Mouse (Mus musculus) MEL-GATA-1-ER (cell line): ENCODE results near the gene 4632433K11Rik.
"Not testable (repeated sequence)": the region's sequence is repeated elsewhere in the genome, so short reads cannot be mapped to it uniquely, and the experiment has no call there.

Source experiments
- DNase-seq: peaks from one replicate; pipeline ENCODE4 v3.0.0-alpha.2; 2012; ENCODE audit warnings: low read depth; ENCODE audit errors: extremely low read depth

4632433K11Rik gene

DNA sequence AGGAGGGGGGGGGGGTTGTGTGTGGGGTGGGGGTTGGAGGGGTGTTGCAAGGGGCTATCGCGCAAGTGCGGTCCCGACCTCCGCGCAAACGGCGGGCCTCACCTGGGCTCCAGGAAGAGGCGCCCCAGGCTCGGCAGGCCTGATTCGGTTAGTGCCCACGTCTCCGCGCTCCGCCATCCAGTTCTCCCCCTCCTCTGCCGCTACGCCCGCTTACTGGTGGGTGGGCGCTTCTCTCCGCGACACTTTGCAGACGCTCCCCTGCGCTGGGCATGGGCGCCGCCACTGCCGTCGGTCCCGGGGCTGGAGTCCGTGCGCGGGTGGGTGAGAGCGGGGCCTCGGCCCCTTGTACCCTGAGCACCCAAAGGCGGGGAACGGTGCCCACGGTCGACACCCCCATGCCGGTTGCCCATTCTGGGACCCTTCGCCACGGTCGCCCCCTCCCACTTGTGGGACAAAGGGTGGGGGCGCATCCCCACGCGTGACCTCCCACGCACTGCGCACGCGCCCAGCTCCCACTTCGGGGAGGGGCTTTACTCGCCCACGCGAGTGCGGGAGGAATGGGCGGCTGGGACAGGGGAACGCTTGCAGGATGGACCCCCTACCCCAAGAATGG lies 22.8 kb downstream of the 4632433K11Rik start:
- no peak for DNase-seq

DNA sequence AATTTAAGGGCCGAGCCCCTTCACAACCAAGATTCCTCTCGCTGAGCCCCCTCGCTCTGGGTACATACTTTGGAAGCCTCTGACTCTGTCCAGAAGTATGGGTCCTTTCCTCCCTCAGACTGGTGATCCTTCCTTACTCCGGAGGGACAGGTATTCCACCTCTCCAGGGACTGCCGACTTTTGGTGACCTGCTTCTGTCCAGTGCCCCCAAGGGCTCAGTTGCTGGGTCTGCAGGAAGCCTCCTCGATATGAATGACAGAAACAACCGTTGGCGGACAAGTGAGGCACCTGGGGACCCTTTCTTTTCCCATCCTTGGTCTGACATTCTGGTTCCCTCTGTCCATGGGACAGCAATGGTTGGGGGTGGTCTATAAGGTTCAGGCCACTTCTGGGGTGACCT lies 23.5 kb downstream of the 4632433K11Rik start:
- DNase-seq = no peak

DNA sequence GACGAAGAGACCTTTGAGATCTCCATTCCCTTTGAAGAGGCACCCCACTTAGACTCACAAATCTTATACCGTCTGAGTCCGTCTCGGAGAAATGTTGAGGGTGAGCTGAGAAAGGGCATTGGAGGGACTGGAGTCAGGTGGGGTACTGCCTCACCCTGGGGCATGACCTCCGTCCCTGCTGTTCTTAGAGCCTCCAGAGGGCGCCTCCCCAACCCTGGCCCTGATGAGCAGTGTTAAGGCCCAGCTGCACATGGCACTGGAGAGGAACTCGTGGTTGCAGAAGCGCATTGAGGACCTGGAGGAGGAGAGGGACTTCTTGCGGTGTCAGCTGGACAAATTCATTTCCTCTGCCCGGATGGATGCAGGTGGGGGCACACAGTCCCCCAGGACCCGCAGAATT lies 23.9 kb downstream of the 4632433K11Rik start:
- no peak for DNase-seq

DNA sequence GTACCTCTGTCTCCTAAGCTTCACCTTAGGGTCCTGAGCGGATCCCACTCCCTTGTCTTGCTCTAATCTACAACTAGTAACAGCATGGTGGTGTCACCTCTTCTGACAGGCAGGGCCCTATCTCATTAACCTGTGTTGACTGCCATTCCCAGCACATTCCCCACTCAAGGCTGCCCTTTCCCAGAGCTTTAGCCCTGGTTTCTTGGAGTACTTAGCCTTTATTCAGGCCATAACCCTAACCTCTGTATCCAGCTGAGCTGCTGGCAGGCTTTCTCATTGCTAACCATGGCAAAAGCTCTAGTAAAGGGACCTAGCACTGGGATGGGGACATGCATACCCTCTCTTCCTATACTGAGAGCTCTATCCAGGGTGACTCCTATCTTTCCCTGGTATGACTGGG lies 24.7 kb downstream of the 4632433K11Rik start:
- DNase-seq = no peak

GRCm38 (mm10) chr7:5059421-5059820 lies 25.5 kb downstream of the 4632433K11Rik start:
- no peak for DNase-seq

GRCm38 (mm10) chr7:5060239-5060731 lies 26.4 kb downstream of the 4632433K11Rik start:
- DNase-seq = no peak

DNA sequence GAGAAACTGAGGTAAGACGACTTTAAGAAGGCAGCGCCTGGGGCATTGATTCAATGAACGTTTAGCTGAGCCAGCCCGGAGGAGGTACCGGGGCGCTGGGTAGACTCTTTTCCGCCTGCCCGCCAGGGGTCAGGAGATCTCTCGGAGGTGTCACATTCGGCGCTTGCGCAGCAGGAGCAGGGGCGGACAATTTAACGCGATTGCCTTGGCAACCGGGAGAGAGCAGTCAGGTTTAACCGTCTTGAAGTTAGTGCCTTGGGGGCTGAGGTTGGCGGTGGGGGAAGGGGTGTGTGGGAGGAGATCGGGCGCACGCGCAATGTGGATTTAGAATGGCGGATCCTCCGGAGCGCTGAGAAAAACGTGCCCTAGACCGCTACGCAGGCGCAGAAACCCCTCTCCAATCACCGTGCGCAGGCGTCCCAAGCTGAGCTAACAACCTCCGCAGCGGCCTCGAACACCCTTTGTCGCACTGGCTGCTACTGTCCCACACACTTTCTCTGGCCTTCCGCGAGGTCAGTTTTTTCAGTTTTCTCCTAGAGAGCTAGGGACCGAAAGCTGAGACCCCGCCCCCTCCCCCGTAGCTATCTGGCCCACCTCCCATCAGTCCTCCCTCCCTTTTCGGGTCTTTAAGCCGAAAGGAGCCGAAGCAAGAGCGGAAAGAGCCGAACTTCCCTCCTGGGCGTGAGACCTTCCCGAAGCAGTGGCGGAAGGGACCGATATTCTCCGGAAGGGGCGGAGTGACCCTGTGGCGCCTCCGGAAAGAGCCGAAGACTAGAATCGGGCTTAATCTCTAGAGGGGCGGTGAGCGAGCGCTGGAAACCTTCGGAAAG lies 27.2 kb downstream of the 4632433K11Rik start:
- DNase-seq = peak; percentile 91

- DNase-seq = no peak
These were observed 27.9 kb downstream of the 4632433K11Rik start, which contains the start of gene U2af2 for GRCm38 (mm10) chr7:5061774-5062359. U2af2 (plus strand) TSS chr7:5062143.

DNA sequence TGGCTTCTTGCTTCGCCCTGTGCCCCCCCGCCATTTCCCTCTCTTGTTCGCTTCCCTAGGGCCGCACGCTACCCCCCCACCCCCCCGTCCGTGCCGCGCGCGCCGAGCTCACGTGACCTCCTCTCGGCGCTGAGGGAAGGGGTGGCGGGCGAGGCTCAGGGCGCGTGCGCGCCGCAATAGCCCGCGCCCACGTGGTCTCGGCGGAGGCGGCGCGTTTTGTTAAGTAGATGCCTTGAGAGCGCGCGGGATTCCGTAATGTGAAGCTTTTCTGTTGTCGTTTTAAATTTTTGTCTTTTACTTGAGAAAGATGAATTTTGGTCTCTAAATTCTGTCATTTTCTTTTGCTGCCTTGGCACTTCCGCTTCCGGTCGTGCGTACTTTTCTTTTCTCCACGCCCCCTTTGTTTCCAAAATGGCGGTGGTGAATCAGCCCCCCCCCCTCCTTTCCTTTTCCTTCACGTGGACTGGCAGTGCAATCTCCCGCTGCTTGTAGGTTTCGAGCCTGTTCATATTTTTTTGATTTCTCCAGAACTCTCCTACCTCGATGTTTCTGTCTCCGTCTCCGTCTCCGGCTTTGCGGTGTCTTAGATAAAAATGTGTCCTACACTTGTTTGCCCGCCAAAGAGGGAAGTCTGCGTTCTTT lies 28.6 kb downstream of the 4632433K11Rik start:
- DNase-seq = peak; percentile 76

DNA sequence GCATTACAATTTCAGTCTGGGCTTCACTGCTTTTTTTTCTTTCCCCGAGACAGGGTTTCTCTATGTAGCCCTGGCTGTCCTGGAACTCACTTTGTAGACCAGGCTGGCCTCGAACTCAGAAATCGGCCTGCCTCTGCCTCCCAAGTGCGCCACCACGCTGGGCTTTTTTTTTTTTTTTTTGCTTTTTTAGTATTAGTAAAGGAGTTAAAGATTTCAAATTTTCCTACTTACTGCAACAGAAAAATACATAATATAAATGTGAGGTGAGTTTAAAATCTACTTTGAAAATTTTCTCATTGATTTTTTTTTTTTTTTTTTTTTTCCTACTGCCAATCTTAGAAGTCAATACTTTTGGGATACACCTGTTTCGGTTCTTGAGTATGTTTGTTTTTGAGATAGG lies 31.0 kb downstream of the 4632433K11Rik start:
- no peak for DNase-seq

GRCm38 (mm10) chr7:5073586-5073985 lies 39.7 kb downstream of the 4632433K11Rik start:
- DNase-seq = no peak

DNA sequence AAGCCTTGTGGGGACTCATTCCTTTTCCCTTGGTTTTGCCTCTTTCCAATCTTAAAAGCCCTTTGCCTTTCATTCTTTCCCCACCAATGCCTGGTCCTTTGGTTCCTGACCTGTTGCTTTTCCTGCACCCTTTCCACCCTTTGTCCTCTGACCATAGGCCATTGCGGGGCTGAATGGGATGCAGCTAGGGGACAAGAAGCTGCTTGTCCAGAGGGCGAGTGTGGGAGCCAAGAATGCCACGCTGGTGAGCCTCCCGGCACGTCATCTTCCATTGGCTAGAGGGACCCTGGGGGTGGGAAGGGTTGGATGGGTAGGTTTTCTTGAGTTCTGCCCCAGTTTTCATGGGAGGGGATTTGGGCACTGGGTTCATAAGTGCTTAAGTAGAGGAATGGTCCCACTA lies 41.1 kb downstream of the 4632433K11Rik start:
- DNase-seq = no peak

- DNase-seq = no peak
These were observed 43.0 kb downstream of the 4632433K11Rik start for GRCm38 (mm10) chr7:5076931-5077330.

DNA sequence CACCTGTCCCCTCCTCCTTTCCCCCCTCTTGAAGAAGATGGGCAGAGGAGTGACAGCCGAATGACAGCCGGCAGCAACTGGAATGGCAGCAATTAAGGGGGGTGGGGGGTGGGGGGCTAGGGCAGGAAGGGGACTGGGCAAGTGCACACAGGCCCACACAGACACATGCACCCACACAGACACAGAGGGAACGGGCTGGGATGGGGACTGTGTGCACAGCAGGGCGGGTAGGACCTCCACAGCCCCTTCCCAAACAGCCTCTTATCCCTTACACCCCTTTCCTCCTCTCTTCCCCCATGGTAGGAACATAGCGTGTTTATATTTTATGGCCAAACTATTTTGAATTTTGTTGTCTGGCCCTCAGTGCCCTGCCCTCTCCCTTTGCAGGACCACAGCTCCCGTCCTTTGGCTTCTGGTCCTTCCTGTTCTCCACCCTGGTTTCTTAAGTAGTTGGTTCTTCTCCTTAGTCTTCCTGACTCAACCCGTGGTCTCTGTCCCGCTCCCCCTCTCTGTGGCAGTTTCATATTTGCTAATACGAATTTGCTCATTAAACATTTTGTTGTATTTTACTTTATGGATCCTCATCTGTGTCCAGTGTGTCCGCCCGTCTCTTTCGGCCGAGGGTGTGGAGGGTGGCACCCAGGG lies 45.6 kb downstream of the 4632433K11Rik start:
- not testable (repeated sequence) for DNase-seq

DNA sequence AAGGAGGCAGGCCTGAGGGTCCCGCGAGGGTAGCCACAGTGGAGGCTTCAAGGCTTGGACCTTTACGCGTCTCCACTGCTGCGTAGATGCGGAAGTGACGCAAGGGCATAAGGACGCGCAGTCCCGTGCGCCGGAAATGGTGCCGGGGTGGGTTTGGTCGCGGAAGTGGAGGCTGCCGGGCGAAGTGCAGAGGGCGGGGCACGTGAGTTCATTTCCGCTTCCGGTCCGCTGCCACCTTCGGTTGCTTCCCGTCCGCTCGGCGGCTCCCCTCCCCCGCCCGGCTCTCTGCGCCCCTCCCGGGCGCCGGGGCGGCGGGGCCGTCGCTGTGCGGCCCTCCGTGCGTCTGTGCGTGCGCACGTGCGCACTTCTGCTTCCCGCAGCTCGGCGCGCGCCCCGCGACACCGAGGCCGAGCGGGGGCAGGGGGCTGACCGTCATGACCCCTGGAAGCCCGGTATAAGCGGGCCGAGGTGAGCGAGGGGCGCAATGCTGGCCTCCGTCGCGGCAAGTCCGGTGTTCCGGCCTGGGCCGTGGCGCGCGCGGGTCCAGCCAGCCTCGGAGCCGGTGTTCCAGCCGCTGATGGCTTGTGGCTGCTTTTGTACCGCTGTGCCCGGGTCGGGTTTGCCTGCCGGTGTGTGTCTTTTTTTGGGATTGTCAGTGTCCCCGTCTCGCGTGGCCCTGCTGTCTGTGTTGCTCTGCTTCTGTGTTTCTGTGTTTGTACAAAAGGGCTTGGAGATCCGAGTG lies 46.3 kb downstream of the 4632433K11Rik start, which contains the start of gene Epn1:
Gene Epn1 (plus strand): TSS at position 226 of the 742 bp plus-strand sequence.
- peak; percentile 81 for DNase-seq

GRCm38 (mm10) chr7:5080815-5081214 lies 46.9 kb downstream of the 4632433K11Rik start:
- DNase-seq = no peak

DNA sequence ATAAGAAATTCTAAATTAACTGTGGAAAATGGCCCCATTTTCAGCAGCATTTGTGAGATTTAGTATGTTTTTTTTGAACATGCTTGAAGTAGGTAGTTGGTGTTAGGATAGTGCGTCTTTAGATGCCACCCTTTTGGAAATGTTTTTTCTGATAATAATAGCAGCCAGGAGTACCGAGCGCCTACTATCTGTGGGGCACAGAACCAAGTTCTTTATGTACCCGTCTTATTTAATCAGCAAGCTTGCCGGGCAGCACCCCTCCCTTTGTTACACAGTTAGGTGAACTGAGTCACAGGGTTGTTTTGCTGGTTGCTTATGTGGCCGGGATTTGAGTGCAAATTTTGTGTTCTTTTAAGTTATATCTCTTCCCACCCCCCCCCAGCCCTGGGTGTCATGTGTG lies 47.3 kb downstream of the 4632433K11Rik start:
- no peak for DNase-seq

- no peak for DNase-seq
These were observed 48.0 kb downstream of the 4632433K11Rik start for GRCm38 (mm10) chr7:5081939-5082338.

DNA sequence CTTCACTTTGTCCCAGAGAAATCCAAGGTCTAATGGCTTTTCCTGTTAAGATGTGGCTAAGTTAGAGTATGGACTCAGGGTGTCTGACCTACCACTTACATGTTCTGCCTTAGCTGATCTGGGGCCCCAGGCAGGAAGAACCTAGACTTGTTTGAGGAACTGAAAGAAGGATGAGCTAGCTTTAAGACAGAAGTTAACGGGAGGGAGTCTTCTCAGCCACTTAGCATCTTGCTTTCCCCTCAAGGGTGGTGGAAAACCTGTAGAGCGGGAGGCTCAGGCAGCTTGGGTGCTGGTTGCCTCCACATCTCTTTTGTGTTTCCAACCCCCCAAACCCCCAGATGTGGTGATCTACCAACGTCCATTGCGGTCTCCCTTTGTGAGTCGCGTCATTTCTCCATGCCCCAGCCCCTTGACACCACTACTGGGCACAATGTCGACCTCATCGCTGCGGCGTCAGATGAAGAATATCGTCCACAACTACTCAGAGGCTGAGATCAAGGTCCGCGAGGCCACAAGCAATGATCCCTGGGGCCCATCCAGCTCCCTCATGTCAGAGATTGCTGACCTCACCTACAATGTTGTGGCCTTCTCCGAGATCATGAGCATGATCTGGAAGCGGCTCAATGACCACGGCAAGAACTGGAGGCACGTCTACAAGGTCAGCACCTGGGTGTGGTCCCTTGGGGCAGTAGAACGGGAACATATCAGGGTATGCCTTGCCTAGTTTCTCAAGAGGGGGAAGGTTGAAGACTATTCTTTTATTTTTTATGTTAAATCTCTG lies 49.6 kb downstream of the 4632433K11Rik start:
- DNase-seq = no peak
